Mouse (Mus musculus): Measurements from ENCODE around the gene Ugt1a9. TPM values are rescaled to one million over a fixed set of nuclear protein-coding genes. Genes with fewer than 3 reads are reported as not detected.

The Ugt1a9 gene
- polyA plus RNA-seq, 1 experiment = not detected

DNA sequence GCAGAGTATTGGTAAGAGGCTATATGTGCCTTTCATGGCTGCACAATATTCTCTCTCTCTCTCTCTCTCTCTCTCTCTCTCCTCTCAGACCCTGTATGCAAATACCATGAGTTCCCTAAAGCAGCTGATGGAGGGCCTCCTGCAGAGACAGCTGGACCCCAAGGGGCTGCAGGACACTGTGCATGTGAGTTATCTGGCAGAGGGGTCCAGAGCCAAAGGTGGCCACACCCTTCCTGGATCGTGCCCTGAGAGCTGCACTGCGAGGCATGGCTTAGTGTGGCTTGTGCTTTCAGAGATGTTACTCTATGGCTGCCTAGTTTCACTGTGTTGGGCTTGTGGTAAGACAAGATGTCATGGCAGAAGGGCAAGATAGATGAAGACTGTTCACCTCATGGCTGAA, 177.1 kb downstream of the Ugt1a9 start:
- TF ChIP-seq POLR2A (IDR thresholded peaks at IDR 0.05; ENCODE audit: control insufficient read depth, extremely low read depth, insufficient read depth, low read length, poor library complexity) (no peak), CTCF (IDR thresholded peaks at IDR 0.05; ENCODE audit: borderline replicate concordance, control insufficient read depth, extremely low read depth, insufficient read depth, low read length, poor library complexity) (no peak)
- Histone ChIP-seq H3K27ac (ENCODE audit: control insufficient read depth, insufficient read depth, low read length) (no peak overlapping the region), H3K4me3 (ENCODE audit: control insufficient read depth, insufficient read depth, low read length) (no peak overlapping the region), H3K4me1 (replicated peaks; ENCODE audit: control insufficient read depth, insufficient read depth, low read length) (no peaks in the 10 kb centered on the region), H3K36me3 (ENCODE audit: control insufficient read depth, insufficient read depth, low read length) (no peaks in the 10 kb centered on the region), H3K27me3 (ENCODE audit: control insufficient read depth, insufficient read depth, low read length) (no peaks in the 10 kb centered on the region)
- WGBS = 52% methylated on average over 2 of the region's 2 CpGs
- DNase-seq = no peak

DNA sequence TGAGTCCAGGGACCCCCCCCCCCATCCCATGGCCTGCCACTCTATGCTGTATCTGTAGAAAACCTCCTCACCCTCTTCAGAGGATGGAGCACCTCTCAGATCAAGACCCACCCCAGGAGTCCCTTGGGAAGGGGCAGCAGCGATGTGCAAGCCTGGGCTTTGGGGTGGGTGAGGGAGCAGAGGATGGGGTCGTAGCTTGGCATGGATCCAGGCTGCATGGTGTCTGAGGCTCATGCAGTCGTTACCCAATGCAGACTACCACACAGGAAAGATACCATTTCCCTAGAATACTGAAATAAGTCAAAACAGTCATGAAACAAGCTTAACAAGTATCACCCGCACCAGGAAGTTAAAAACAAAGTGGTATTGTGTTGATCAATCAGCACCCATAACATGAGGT, 178.1 kb downstream of the Ugt1a9 start:
- H3K4me1 ChIP-seq (replicated peaks; ENCODE audit: control insufficient read depth, insufficient read depth, low read length) = no peaks in the 10 kb centered on the region
- no peaks in the 10 kb centered on the region for H3K27me3 ChIP-seq (ENCODE audit: control insufficient read depth, insufficient read depth, low read length)
- H3K36me3 ChIP-seq (ENCODE audit: control insufficient read depth, insufficient read depth, low read length) = no peaks in the 10 kb centered on the region
- H3K27ac ChIP-seq (ENCODE audit: control insufficient read depth, insufficient read depth, low read length) = no peak overlapping the region
- DNase-seq = no peak
- no peak overlapping the region for H3K4me3 ChIP-seq (ENCODE audit: control insufficient read depth, insufficient read depth, low read length)
- TF ChIP-seq CTCF (IDR thresholded peaks at IDR 0.05; ENCODE audit: borderline replicate concordance, control insufficient read depth, extremely low read depth, insufficient read depth, low read length, poor library complexity) = no peak
- no peak for TF ChIP-seq POLR2A (IDR thresholded peaks at IDR 0.05; ENCODE audit: control insufficient read depth, extremely low read depth, insufficient read depth, low read length, poor library complexity)
- WGBS = 58% methylated on average over 4 of the region's 4 CpGs

DNA sequence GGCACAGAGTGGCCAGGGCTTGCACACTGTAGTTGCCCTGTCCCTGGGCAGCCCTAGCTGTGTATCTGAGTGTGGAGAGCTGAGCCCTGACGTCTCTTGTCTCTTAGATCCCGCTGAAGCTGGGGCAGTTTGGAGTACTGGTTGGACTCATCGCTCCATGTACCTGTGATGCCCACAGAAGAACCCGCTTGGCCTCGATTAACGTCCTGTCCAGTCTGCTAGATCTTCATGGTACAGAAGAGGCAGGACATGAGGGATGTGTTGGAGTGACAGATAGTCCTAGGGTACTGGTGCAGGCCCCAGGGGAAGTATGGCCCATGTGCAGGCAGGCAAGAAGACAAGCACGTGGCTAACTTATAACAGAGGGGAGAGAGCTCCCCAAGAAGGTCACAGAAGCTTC, 179.0 kb downstream of the Ugt1a9 start:
- Histone ChIP-seq H3K36me3 (ENCODE audit: control insufficient read depth, insufficient read depth, low read length) (no peaks in the 10 kb centered on the region), H3K27ac (ENCODE audit: control insufficient read depth, insufficient read depth, low read length) (no peak overlapping the region), H3K27me3 (ENCODE audit: control insufficient read depth, insufficient read depth, low read length) (no peaks in the 10 kb centered on the region), H3K4me3 (ENCODE audit: control insufficient read depth, insufficient read depth, low read length) (no peak overlapping the region), H3K4me1 (replicated peaks; ENCODE audit: control insufficient read depth, insufficient read depth, low read length) (no peaks in the 10 kb centered on the region)
- TF ChIP-seq POLR2A (IDR thresholded peaks at IDR 0.05; ENCODE audit: control insufficient read depth, extremely low read depth, insufficient read depth, low read length, poor library complexity) = no peak
- no peak for TF ChIP-seq CTCF (IDR thresholded peaks at IDR 0.05; ENCODE audit: borderline replicate concordance, control insufficient read depth, extremely low read depth, insufficient read depth, low read length, poor library complexity)
- WGBS = 83% methylated on average over 7 of the region's 7 CpGs
- DNase-seq = no peak

DNA sequence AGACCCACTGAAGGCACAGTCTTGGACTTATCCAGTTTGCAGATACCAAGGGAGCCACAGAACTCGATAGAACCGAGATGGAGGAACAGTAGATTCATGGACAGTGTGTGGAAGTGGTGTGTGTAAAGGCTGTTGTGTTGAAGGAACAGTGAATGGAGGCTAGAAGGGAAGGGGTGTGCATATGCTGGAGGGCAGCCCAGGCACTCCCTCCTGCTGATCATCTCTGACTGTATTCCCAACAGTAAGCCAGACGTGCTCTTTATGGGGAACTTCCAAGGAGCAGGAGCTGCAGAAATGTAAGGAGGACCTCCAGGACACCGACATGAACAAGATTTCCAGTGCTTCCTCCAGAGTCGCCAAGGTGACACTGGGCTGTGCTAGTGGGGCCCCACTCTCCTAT, 179.4 kb downstream of the Ugt1a9 start:
- no peaks in the 10 kb centered on the region for H3K36me3 ChIP-seq (ENCODE audit: control insufficient read depth, insufficient read depth, low read length)
- TF ChIP-seq POLR2A (IDR thresholded peaks at IDR 0.05; ENCODE audit: control insufficient read depth, extremely low read depth, insufficient read depth, low read length, poor library complexity) = no peak
- no peak for TF ChIP-seq CTCF (IDR thresholded peaks at IDR 0.05; ENCODE audit: borderline replicate concordance, control insufficient read depth, extremely low read depth, insufficient read depth, low read length, poor library complexity)
- WGBS = 89% methylated on average over 5 of the region's 5 CpGs

DNA sequence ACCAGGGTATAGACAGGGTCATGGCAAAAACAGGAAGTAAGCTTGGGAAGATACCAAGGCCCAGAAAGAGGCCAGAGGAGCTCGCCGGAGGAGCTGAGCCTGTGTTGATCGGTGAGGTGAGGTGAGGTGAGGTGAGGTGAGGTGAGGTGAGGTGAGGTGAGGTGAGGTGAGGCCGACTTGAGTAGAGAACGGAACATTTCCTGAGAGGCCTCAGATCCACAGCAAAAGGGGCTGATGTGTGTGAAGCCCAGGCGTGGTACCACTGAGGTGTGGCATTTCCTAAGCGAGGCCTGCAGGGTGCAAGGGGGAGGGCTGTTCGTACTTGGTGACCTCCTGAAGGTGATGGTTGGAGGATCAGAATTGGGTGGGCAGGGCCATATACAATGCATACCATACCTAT, 182.5 kb downstream of the Ugt1a9 start:
- H3K4me3 ChIP-seq (ENCODE audit: control insufficient read depth, insufficient read depth, low read length) = no peak overlapping the region
- no peaks in the 10 kb centered on the region for H3K36me3 ChIP-seq (ENCODE audit: control insufficient read depth, insufficient read depth, low read length)
- H3K4me1 ChIP-seq (replicated peaks; ENCODE audit: control insufficient read depth, insufficient read depth, low read length) = peaks cover under 1% of the 10 kb centered on the region; the same call in 1 of the 2 replicates
- 63% methylated on average over 8 of the region's 8 CpGs for WGBS
- no peak for DNase-seq
- H3K27ac ChIP-seq (ENCODE audit: control insufficient read depth, insufficient read depth, low read length) = no peak overlapping the region
- TF ChIP-seq CTCF (IDR thresholded peaks at IDR 0.05; ENCODE audit: borderline replicate concordance, control insufficient read depth, extremely low read depth, insufficient read depth, low read length, poor library complexity) (no peak), POLR2A (IDR thresholded peaks at IDR 0.05; ENCODE audit: control insufficient read depth, extremely low read depth, insufficient read depth, low read length, poor library complexity) (no peak)
- H3K27me3 ChIP-seq (ENCODE audit: control insufficient read depth, insufficient read depth, low read length) = no peaks in the 10 kb centered on the region

More for the DNA sequence above, 179.4 kb downstream of the Ugt1a9 start:
- Histone ChIP-seq H3K4me3 (ENCODE audit: control insufficient read depth, insufficient read depth, low read length) (no peak overlapping the region), H3K4me1 (replicated peaks; ENCODE audit: control insufficient read depth, insufficient read depth, low read length) (no peaks in the 10 kb centered on the region), H3K27me3 (ENCODE audit: control insufficient read depth, insufficient read depth, low read length) (no peaks in the 10 kb centered on the region), H3K27ac (ENCODE audit: control insufficient read depth, insufficient read depth, low read length) (no peak overlapping the region)
- DNase-seq = no peak

DNA sequence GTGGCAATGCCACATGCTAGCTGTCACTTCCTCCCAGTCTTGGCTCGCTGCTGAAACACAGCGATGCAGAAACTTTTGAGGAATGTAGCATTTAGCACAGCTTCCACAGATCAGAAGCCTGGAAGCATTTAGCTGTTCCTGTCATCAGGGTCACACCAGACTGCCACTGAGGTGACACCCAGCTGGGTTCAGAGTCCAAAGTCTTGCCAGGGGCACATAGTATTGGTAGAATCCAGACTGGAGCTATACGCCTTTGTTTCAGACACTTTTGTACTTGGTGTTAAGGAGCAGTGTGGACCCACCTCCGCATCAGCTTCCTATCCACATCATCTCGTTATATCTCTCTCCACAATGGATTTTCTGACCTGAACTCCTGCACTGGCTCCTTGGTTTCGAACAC, 182.9 kb downstream of the Ugt1a9 start:
- no peak for DNase-seq
- Histone ChIP-seq H3K4me3 (ENCODE audit: control insufficient read depth, insufficient read depth, low read length) (no peak overlapping the region), H3K4me1 (replicated peaks; ENCODE audit: control insufficient read depth, insufficient read depth, low read length) (peaks cover 5% of the 10 kb centered on the region), H3K36me3 (ENCODE audit: control insufficient read depth, insufficient read depth, low read length) (no peaks in the 10 kb centered on the region), H3K27ac (ENCODE audit: control insufficient read depth, insufficient read depth, low read length) (no peak overlapping the region), H3K27me3 (ENCODE audit: control insufficient read depth, insufficient read depth, low read length) (no peaks in the 10 kb centered on the region)
- TF ChIP-seq POLR2A (IDR thresholded peaks at IDR 0.05; ENCODE audit: control insufficient read depth, extremely low read depth, insufficient read depth, low read length, poor library complexity) (no peak), CTCF (IDR thresholded peaks at IDR 0.05; ENCODE audit: borderline replicate concordance, control insufficient read depth, extremely low read depth, insufficient read depth, low read length, poor library complexity) (no peak)
- 77% methylated on average over 6 of the region's 6 CpGs for WGBS

DNA sequence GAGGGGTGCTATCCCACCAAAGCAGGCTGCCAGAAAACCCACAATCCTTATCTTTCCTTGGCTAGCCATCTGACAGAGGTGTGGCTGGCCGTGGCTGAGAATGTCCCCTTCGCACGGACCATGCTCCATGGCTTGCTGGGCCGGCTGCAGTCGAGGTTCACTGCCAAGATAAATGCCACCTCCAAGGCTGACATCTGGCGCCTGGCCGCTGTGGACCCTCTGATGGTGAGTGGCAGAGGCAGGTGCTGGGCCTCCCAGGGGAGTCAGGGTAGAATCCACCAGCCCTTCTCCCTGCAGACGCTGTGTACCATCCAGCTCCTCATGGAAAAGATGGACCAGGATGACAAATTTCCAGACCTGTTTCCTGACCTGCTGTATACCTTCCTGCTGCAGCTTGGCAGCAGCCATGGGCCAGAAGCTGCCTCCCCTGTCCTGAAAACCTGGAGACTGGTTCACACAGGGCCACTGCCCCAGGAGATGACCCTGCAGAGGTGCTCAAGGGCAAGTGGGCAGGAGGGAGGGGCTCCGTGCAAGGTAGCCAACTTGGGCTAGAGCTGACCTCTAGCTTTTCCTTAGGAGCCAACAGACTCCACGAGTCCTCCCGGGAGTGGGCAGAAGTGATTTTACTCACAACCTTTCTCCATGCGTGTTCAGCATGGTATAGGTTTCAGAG, 184.3 kb downstream of the Ugt1a9 start:
- H3K4me3 ChIP-seq (ENCODE audit: control insufficient read depth, insufficient read depth, low read length) = no peak overlapping the region
- WGBS = 93% methylated on average over 12 of the region's 12 CpGs

More for the DNA sequence above, 184.3 kb downstream of the Ugt1a9 start:
- H3K36me3 ChIP-seq (ENCODE audit: control insufficient read depth, insufficient read depth, low read length) = no peaks in the 10 kb centered on the region
- no peak for TF ChIP-seq POLR2A (IDR thresholded peaks at IDR 0.05; ENCODE audit: control insufficient read depth, extremely low read depth, insufficient read depth, low read length, poor library complexity)
- TF ChIP-seq CTCF (IDR thresholded peaks at IDR 0.05; ENCODE audit: borderline replicate concordance, control insufficient read depth, extremely low read depth, insufficient read depth, low read length, poor library complexity) = no peak
- DNase-seq = no peak
- no peaks in the 10 kb centered on the region for H3K27me3 ChIP-seq (ENCODE audit: control insufficient read depth, insufficient read depth, low read length)
- H3K4me1 ChIP-seq (replicated peaks; ENCODE audit: control insufficient read depth, insufficient read depth, low read length) = peaks cover 13% of the 10 kb centered on the region
- H3K27ac ChIP-seq (ENCODE audit: control insufficient read depth, insufficient read depth, low read length) = no peak overlapping the region

Data from thymus, adult 2 months (tissue).